Mouse (Mus musculus) B cell, adult 67 days (primary cell): ENCODE results near the gene Akap4. TPM values are rescaled to one million over a fixed set of nuclear protein-coding genes. Genes with fewer than 3 reads are reported as not detected.

Source experiments
- total RNA-seq, 2 experiments: library from RNA; stranded (reverse); gene quantifications; 4 replicates each; pipeline ENCODE4 v1.2.4; 2023

The Akap4 gene
- not detected for total RNA-seq

DNA sequence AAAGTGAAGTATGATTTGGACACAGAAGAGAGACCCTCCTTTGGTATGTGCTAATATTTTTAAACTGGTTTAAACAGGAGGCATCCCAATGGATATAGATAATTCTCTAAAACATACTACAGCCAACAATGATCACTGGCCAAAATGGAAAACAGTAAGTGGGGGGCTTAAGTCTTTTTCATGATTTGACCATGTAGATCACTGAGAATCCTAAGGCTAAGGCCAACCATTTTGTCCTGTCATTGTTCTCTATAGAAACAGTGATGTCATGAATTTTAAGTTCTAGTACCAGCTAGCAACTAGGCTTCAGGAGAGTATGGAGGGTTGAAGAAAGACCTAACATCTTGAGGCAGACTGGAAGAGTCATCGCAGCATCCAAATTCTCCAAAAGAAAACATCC lies at the start of gene Akap4:
Gene Akap4, plus strand, starts transcription at position 301 of the 400 bp plus-strand sequence.

DNA sequence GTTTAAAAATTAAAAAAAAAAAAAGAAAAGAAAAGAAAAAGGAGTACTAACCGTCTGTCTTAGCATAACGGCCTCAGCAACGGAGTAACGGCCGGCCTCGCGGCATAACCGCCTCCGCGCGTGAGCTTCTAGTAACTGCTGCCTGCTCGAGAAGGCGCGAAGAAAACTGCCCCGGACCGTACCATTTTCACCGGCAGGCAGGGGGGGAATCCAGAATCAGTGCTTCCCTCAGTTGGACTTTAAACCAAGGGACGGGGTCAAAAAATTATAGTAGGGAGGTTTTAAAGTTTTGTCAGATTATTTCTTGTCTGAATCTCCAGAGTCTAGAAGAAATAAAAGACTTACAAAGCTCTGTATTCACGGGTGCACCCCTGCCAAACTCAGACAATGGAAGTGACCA lies 25.8 kb upstream of the Akap4 start, which contains the start of gene Ccnb3:
Gene Ccnb3, minus strand, starts transcription at position 101 of the 400 bp plus-strand sequence.

Other genes starting within 250 kb of the Akap4 start
- not detected for gene Ccnb3, start 25.9 kb upstream of the Akap4 start, total RNA-seq